Mouse (Mus musculus) lung, postnatal 0 days (tissue): ENCODE measurements at regions not wholly inside any gene's neighbourhood (a gene's known extent, or its start where the extent isn't known, plus 50 kb on each side); places are given as distances from the start of the nearest gene placed in this dataset.

Experiments
- ATAC-seq: fragments of 200-750 bp; cut with Nextera tagmentation; 2 replicates; pipeline ENCODE4 v1.8.0; 2017; ENCODE audit warnings: moderate library complexity
- DNase-seq: peaks from one replicate; pipeline ENCODE4 v3.0.0-alpha.2; 2016; ENCODE audit warnings: low spot score
- H3K27ac ChIP-seq: fragments of 300-500 bp; sonication (generic); 2 replicates; pipeline ENCODE4 v1.5.1; 2014; ENCODE audit warnings: antibody characterized with exemption, mild to moderate bottlenecking, low read length, mixed read lengths
- H3K27me3 ChIP-seq: fragments of 300-500 bp; sonication (generic); replicated peaks from 2 replicates; pipeline ENCODE4 v1.6.1; 2014; ENCODE audit warnings: low read length, mixed read lengths; ENCODE audit not compliant: insufficient read depth
- H3K36me3 ChIP-seq: fragments of 300-500 bp; sonication (generic); 2 replicates; pipeline ENCODE4 v1.6.1; 2014; ENCODE audit warnings: low read length, mixed read lengths; ENCODE audit not compliant: insufficient read depth
- H3K4me1 ChIP-seq: fragments of 300-500 bp; sonication (generic); 2 replicates; pipeline ENCODE4 v1.6.1; 2014; ENCODE audit warnings: antibody characterized with exemption, low read depth, low read length, mixed read lengths; ENCODE audit not compliant: insufficient read depth
- H3K4me2 ChIP-seq: fragments of 300-500 bp; sonication (generic); replicated peaks from 2 replicates; pipeline ENCODE4 v1.6.1; 2014; ENCODE audit warnings: low read depth, mild to moderate bottlenecking, low read length, moderate library complexity, mixed read lengths
- H3K4me3 ChIP-seq: fragments of 300-500 bp; sonication (generic); 2 replicates; pipeline ENCODE4 v1.5.1; 2014; ENCODE audit warnings: low read depth, low read length
- H3K9ac ChIP-seq: fragments of 300-500 bp; sonication (generic); replicated peaks from 2 replicates; pipeline ENCODE4 v1.6.1; 2014; ENCODE audit warnings: low read depth, mild to moderate bottlenecking
- H3K9me3 ChIP-seq: fragments of 300-500 bp; sonication (generic); 2 replicates; pipeline ENCODE4 v1.6.1; 2016; ENCODE audit warnings: low read length, mixed read lengths
- CTCF ChIP-seq: IDR thresholded peaks from 2 replicates; pipeline ENCODE4 v1.5.1; 2016; ENCODE audit warnings: antibody characterized with exemption, mild to moderate bottlenecking
- EP300 ChIP-seq: IDR thresholded peaks from 2 replicates; pipeline ENCODE4 v1.6.1; 2016; ENCODE audit warnings: antibody characterized with exemption, mild to moderate bottlenecking, control low read depth
- WGBS: fragments of 180-500 bp; shearing (Covaris S2); extraction: QIAGEN DNeasy Blood & Tissue Kit; methylation state at CpG from one replicate; pipeline ENCODE4 v1.1.7; 2014; 5-methylcytosine and 5-hydroxymethylcytosine counted together

DNA sequence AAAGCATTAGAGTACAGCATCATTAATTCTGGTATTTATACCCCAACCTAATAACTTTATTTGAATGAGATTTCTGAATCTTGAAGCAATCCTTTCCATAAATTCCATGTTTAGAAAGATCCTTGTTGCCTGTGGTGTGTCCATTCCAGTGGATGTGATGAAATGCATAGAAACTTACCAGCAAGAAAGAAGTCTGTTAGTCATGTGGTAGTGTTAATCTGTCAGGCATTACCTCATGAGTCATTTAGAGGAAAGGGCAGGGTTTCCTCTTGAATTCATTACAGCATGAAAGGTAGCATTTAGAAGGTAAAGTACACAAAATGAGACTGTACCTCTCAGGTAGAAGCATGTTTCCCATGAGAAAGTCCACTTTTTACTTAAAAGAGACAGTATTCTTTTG, 310.3 kb upstream of the N6amt1 start:
- Histone ChIP-seq H3K4me3 (no peak overlapping the region), H3K4me1 (no peaks in the 10 kb centered on the region), H3K36me3 (no peaks in the 10 kb centered on the region), H3K27me3 (no peaks in the 10 kb centered on the region), H3K9me3 (no peaks in the 10 kb centered on the region), H3K4me2 (no peak overlapping the region), H3K27ac (no peak overlapping the region), H3K9ac (no peak overlapping the region)
- peak; percentile 26; the same call in 1 of the 2 replicates for ATAC-seq
- TF ChIP-seq CTCF (no peak), EP300 (peak; percentile 72)
- peak; percentile 56 for DNase-seq

DNA sequence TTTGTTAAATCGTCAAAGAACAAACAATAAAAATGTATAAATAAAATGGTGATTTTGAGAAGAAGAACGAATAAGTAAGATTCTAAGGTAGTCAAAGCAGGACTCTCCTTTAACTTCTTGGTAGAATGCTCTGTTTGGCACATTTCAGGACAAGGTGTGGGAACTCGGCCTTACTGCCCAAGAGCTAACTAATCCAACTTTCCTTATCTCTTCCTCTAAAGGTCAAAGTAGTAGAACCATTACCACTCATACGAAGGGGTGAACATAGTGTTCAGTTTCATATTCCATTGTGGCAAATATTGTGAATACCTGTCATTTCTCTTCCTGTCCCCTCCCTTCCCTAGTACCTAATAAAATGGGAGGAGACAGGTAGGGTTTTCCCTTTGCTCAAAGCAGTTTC, 313.6 kb upstream of the N6amt1 start:
- H3K36me3 ChIP-seq, result no peaks in the 10 kb centered on the region
- no peak overlapping the region for H3K27ac ChIP-seq
- 68% methylated on average over 4 of the region's 4 CpGs for WGBS
- TF ChIP-seq EP300, result peak; percentile 72
- no peak for TF ChIP-seq CTCF
- no peaks in the 10 kb centered on the region for H3K4me1 ChIP-seq
- DNase-seq (no peak), ATAC-seq (no peak; the same call in 1 of the 2 replicates)
- H3K4me2 ChIP-seq, result no peak overlapping the region
- H3K27me3 ChIP-seq, result no peaks in the 10 kb centered on the region
- H3K4me3 ChIP-seq, result no peak overlapping the region
- no peak overlapping the region for H3K9ac ChIP-seq
- no peaks in the 10 kb centered on the region for H3K9me3 ChIP-seq

DNA sequence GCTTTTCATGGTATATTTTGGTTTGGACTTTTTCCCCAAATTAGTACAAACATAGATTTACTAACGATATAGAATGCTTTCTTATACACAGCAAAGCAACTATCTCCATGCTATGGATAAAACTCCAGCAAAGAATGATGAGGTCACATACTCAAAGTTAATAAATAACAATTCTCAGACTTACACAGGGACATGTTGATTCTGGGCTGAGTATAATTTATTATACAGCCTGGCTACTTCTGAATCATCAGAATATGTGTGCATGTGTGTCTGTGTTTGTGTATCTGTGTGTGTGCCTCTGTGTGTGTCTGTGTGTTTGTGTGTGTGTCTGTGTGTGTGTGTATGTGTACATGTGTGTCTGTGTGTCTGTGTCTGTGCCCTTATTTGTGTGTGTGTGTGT, 314.1 kb upstream of the N6amt1 start:
- no peak for DNase-seq
- Histone ChIP-seq H3K27me3 (no peaks in the 10 kb centered on the region), H3K9me3 (no peaks in the 10 kb centered on the region), H3K4me2 (no peak overlapping the region), H3K36me3 (no peaks in the 10 kb centered on the region), H3K4me3 (no peak overlapping the region), H3K9ac (no peak overlapping the region), H3K27ac (no peak overlapping the region), H3K4me1 (no peaks in the 10 kb centered on the region)
- no peak for ATAC-seq
- TF ChIP-seq EP300 (no peak), CTCF (no peak)
- WGBS, result 57% methylated on average over 1 of the region's 1 CpGs

DNA sequence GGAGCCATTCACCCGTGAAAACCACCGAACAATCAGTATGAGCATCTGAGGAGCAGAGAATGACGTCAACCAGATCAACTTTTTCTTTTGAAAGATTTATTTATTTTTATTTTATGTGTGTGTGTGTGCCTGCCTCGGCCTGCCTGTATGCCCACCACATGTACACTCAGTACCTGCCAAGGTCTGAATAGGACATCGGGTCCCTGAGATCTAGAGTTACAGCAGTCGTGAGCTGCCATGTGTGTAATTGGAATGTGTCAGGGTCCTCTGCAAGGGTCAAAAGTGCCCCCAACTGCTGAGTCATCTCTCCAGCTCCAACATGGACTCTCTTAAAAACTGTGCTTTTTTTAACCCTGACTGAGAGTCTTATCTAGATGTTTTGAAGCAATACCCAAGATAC, 316.9 kb upstream of the N6amt1 start:
- DNase-seq (no peak), ATAC-seq (no peak)
- H3K27me3 ChIP-seq, result no peaks in the 10 kb centered on the region
- no peaks in the 10 kb centered on the region for H3K36me3 ChIP-seq
- H3K4me2 ChIP-seq, result no peak overlapping the region
- no peak overlapping the region for H3K9ac ChIP-seq
- TF ChIP-seq EP300 (no peak), CTCF (no peak)
- no peak overlapping the region for H3K27ac ChIP-seq
- H3K9me3 ChIP-seq, result no peaks in the 10 kb centered on the region
- 81% methylated on average over 6 of the region's 6 CpGs for WGBS
- H3K4me3 ChIP-seq, result no peak overlapping the region
- H3K4me1 ChIP-seq, result no peaks in the 10 kb centered on the region

- Histone ChIP-seq H3K27ac (no peak overlapping the region), H3K36me3 (no peaks in the 10 kb centered on the region), H3K4me2 (no peak overlapping the region), H3K27me3 (no peaks in the 10 kb centered on the region), H3K4me3 (no peak overlapping the region), H3K9ac (no peak overlapping the region), H3K9me3 (no peaks in the 10 kb centered on the region), H3K4me1 (no peaks in the 10 kb centered on the region)
- ATAC-seq (no peak), DNase-seq (no peak)
- WGBS, result 52% methylated on average over 3 of the region's 3 CpGs
- TF ChIP-seq EP300 (no peak), CTCF (no peak)
Observed at GRCm38 (mm10) chr16:87031836-87032235, 322.1 kb upstream of the N6amt1 start.

DNA sequence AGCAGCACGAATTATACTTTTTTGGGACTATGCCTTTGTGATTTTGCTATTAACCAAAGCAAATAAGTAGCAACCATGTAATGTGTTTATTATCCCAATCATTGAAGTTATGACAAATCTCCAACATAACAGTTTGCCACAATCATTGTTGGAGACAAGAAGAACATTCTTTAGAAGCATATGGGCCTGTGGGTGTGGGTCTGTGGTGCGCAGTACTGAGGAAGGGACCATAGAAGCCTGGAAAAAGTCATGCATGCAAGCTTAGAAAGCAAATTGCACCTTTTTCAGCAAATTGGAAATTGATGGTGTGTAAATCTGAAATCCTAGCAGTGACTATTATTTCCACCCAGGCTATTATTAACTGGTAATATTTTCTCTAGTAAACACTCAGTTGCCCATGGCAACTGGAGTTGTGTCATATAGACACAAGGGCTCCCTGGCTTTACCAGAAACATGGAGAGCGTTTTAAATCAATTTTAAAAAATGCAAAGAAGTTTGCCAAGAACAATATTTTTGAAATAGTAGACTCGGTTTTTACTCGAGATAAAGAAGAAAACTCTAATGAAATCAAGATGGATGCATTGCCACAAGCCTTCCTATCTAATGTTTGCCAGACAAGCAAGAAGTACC, 325.4 kb upstream of the N6amt1 start:
- no peaks in the 10 kb centered on the region for H3K36me3 ChIP-seq
- H3K4me1 ChIP-seq, result no peaks in the 10 kb centered on the region
- no peaks in the 10 kb centered on the region for H3K27me3 ChIP-seq
- TF ChIP-seq CTCF, result no peak
- no peak for TF ChIP-seq EP300
- no peak overlapping the region for H3K27ac ChIP-seq
- no peak; the same call in 1 of the 2 replicates for ATAC-seq
- no peak overlapping the region for H3K9ac ChIP-seq
- WGBS, result 70% methylated on average over 5 of the region's 5 CpGs
- no peak overlapping the region for H3K4me2 ChIP-seq
- no peak overlapping the region for H3K4me3 ChIP-seq
- H3K9me3 ChIP-seq, result no peaks in the 10 kb centered on the region
- DNase-seq, result no peak

DNA sequence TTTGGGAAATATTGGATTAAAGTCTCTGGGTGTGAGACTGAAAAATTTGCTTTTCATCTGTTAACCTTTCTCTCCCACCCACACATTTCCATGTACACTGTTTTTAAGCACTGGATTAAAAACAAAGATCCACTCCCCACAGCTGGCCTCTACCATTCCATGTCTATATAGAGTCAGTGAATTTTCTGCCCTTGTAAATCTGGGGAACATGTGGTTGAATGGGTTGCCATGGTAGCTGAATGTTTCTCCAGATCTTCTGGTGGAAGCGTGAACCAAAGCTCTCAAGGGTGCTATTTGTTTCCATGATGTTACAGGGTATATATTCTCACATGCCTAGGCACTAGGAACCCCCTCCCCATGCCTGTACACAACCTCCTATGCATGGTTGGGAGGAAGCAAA, 326.4 kb upstream of the N6amt1 start:
- Histone ChIP-seq H3K9ac (no peak overlapping the region), H3K4me2 (no peak overlapping the region), H3K4me1 (no peaks in the 10 kb centered on the region), H3K36me3 (no peaks in the 10 kb centered on the region), H3K9me3 (no peaks in the 10 kb centered on the region), H3K27me3 (no peaks in the 10 kb centered on the region), H3K4me3 (no peak overlapping the region), H3K27ac (no peak overlapping the region)
- no peak for ATAC-seq
- 65% methylated on average over 1 of the region's 1 CpGs for WGBS
- TF ChIP-seq EP300 (no peak), CTCF (no peak)
- DNase-seq, result no peak
